Mouse (Mus musculus) heart, embryonic 10.5 days (tissue): ENCODE results near the gene Gpr142. TPM values are rescaled to one million over a fixed set of nuclear protein-coding genes. Genes with fewer than 3 reads are reported as not detected.

Experiments
- DNase-seq: peaks from one replicate; pipeline ENCODE4 v3.0.0-alpha.2; 2017; ENCODE audit warnings: low spot score
- H3K27ac ChIP-seq: fragments of 300-500 bp; sonication (generic); 2 replicates; pipeline ENCODE4 v1.5.1; 2016; ENCODE audit warnings: mild to moderate bottlenecking
- H3K27me3 ChIP-seq: fragments of 300-500 bp; sonication (generic); 2 replicates; pipeline ENCODE4 v1.6.1; 2016; ENCODE audit warnings: mild to moderate bottlenecking; ENCODE audit not compliant: poor library complexity, insufficient read depth, severe bottlenecking
- H3K36me3 ChIP-seq: fragments of 300-500 bp; sonication (generic); 2 replicates; pipeline ENCODE4 v1.6.1; 2016; ENCODE audit warnings: mild to moderate bottlenecking, moderate library complexity
- H3K4me1 ChIP-seq: fragments of 300-500 bp; sonication (generic); 2 replicates; pipeline ENCODE4 v1.6.1; 2016; ENCODE audit warnings: mild to moderate bottlenecking
- H3K4me3 ChIP-seq: fragments of 300-500 bp; sonication (generic); 2 replicates; pipeline ENCODE4 v1.5.1; 2016; ENCODE audit warnings: mild to moderate bottlenecking, moderate library complexity
- H3K9me3 ChIP-seq: fragments of 300-500 bp; sonication (generic); 2 replicates; pipeline ENCODE4 v1.6.1; 2016; ENCODE audit warnings: mild to moderate bottlenecking, moderate library complexity
- WGBS: fragments of 180-500 bp; shearing (Covaris S2); methylation state at CpG from one replicate; pipeline ENCODE4 v1.1.7; 2016; 5-methylcytosine and 5-hydroxymethylcytosine counted together
- polyA plus RNA-seq: library from polyadenylated mRNA; unstranded; fragments of >200 nt; fragmentation: Nextera tagmentation; extraction: Ambion mirVana; gene quantifications from 2 replicates; pipeline ENCODE4 v1.2.1, GENCODE M21; 2016

Gene Gpr142
- polyA plus RNA-seq, 1 experiment from 2014 or later: not detected

DNA sequence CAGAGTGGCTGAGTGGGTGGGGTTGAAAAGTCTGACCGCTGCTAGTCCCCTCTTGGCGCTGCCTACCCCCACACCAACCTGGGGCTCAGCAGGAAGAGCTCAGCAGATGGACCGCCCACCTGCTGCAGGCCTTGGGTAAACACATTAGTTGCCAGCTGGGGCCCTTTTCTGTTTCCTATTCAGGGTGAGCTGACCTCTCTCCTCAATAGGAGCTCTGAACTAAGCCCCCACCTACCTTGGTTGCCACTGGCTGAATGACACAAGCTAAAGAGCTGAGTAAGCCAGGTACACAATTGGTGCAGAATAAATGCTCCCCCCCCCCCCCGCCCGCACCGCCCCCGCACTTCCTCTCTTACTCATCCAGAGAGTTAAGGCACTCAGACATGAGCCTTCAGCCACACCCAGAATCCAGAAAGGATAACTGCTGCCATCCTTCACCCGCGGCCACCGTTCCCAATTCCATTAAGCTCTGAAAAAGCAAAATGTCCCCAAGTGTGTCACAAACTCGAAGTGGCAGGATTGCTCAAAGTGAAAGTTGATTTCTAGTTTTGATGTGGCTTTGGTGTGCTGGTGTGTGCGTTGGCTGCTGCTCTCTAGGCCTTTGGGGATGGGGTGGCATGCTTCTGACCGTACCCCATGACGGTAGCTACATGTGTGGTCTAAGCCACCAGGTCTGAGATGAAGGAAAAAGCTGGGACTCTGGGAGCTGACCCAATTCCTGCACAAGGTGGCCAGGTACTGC lies 9.1 kb downstream of the Gpr142 start:
- Histone ChIP-seq H3K27ac (peak overlapping the region; percentile 52; the same call in 1 of the 2 replicates), H3K9me3 (no peaks in the 10 kb centered on the region), H3K4me1 (peaks cover 23% of the 10 kb centered on the region), H3K36me3 (no peaks in the 10 kb centered on the region), H3K27me3 (0 out of 2 replicates have a peak, but pooled peaks cover 4% of the 10 kb centered on the region), H3K4me3 (no peak overlapping the region)
- no peak for DNase-seq
- 31% methylated on average over 14 of the region's 14 CpGs for WGBS

DNA sequence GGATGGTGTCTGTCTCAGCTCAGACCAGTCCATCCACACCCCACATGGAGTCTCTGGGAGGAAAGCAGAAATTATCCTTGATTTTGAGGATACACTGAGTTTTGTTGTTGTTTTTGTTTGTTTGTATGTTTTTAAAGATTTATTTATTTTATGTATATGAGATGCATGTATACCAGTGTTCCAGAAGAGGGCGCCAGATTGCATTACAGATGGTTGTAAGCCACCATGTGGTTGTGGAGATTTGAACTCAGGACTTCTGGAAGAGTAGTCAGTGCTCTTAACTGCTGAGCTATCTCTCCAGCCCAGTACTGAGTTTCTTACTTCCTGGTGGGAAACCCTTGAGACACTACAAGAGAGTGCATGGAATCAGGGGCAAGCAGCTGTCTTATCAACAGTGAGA lies 10.6 kb downstream of the Gpr142 start:
- no peak overlapping the region for H3K4me3 ChIP-seq
- H3K36me3 ChIP-seq: no peaks in the 10 kb centered on the region
- no peaks in the 10 kb centered on the region for H3K27me3 ChIP-seq
- DNase-seq: no peak
- no peaks in the 10 kb centered on the region for H3K9me3 ChIP-seq
- 79% methylated on average over 1 of the region's 1 CpGs for WGBS
- peaks cover 22% of the 10 kb centered on the region for H3K4me1 ChIP-seq
- H3K27ac ChIP-seq: no peak overlapping the region

DNA sequence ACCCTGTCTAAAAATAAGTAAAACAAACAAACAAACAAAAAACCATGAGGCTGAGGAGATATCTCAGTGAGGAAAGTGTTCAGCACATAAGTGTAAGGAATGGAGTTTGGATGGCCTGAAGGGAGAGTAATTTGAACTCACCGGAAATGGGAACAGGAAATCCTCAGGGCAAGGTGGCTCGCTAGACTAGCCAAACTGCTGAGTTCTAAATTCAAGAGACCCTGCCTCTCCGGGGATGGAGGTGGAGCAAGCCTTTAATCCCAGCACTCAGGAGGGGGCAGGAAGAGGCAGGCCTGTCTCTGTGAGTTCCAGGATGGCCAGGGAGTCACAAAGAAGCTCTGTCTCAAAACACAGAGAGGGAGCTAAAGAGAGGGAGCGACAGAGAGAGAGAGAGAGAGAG lies 11.6 kb downstream of the Gpr142 start:
- Histone ChIP-seq H3K27me3 (no peaks in the 10 kb centered on the region), H3K36me3 (no peaks in the 10 kb centered on the region), H3K4me1 (peaks cover 32% of the 10 kb centered on the region), H3K4me3 (no peak overlapping the region), H3K9me3 (no peaks in the 10 kb centered on the region), H3K27ac (peak overlapping the region; percentile 39; the same call in 1 of the 2 replicates)
- 21% methylated on average over 4 of the region's 4 CpGs for WGBS
- DNase-seq: no peak

DNA sequence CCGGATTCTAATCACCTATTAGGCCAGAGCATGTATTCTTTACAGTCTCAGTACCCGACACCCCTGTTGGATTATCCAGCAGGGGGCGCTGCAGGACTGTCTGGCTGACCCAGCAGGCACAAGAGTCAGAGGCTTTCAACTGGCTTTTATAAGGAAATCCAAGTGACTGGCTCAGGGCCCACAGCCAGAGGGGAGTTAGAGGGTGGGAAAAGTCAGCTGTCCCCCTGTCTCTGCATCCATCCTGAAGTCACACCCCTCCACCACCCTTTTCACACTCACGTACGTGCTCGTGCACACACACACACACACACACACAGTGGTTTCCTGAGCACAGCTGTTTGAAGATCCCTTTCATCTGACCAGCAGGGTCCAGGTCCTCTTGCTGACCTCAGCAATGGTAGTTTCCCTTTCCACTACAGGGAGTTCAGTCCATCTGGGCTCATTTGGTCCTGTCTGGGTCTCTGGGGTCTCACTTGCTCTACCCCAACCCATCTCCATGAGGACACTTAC lies 14.1 kb downstream of the Gpr142 start:
- Histone ChIP-seq H3K27ac (peak overlapping the region; percentile 70), H3K9me3 (no peaks in the 10 kb centered on the region), H3K4me3 (no peak overlapping the region), H3K4me1 (peaks cover 29% of the 10 kb centered on the region), H3K27me3 (no peaks in the 10 kb centered on the region), H3K36me3 (no peaks in the 10 kb centered on the region)
- 14% methylated on average over 6 of the region's 6 CpGs for WGBS
- peak; percentile 93 for DNase-seq

DNA sequence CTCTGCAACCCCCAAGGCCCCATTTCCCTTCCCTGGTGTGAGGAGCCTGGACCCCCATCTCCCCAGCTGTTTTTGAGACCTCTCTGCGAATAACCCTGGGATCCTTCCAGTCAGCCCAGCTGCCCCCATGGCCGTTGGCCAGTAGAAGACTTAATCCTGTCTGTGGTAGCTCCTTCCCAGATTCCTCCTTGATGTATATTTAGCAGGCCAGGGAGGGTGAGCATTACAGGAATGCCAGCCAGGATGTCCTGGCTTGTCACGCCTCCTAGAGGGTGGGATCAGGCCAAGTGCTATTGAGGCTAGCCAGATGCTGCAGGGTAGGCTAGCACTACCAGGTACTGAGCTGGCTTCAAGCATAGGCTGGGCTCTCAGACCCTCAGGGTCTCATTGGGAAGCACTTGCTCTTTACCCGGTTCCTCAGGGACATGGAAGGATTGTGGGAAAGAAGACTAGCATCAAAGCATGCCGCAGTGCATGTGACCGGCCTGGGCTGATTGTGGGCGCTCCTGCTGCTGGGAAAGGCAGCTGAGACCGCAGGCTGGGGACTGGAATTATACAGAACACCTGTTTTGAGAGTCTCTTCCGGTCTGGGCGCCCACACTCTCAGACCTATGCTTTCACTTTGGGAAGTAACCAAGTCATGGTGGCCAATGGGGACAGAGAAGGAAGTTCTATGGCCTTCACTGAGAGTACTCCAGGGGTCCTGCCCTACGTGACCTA lies 16.3 kb downstream of the Gpr142 start:
- WGBS: 51% methylated on average over 11 of the region's 11 CpGs
- H3K4me3 ChIP-seq: no peak overlapping the region
- H3K4me1 ChIP-seq: peaks cover 34% of the 10 kb centered on the region
- no peaks in the 10 kb centered on the region for H3K27me3 ChIP-seq
- H3K27ac ChIP-seq: peak overlapping the region; percentile 79
- DNase-seq: peak; percentile 90
- H3K9me3 ChIP-seq: no peaks in the 10 kb centered on the region
- no peaks in the 10 kb centered on the region for H3K36me3 ChIP-seq

DNA sequence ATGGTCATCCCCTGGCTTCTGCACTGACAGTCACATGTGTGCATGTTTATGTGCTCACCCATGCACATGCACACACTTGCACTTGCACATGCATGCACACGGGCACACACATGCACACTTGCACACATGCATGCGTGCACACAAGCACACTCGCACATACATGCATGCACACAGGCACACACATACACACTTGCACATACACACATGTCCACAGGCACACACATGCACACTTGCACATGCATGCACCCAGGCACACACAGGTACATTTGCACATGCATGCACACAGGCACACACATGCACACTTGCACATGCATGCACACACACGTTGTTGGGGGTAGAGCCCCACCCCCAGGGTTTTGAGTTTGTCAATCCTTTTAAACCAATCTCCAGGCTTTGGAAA lies 18.2 kb downstream of the Gpr142 start:
- no peak overlapping the region for H3K4me3 ChIP-seq
- peaks cover 36% of the 10 kb centered on the region for H3K4me1 ChIP-seq
- H3K27me3 ChIP-seq: no peaks in the 10 kb centered on the region

DNA sequence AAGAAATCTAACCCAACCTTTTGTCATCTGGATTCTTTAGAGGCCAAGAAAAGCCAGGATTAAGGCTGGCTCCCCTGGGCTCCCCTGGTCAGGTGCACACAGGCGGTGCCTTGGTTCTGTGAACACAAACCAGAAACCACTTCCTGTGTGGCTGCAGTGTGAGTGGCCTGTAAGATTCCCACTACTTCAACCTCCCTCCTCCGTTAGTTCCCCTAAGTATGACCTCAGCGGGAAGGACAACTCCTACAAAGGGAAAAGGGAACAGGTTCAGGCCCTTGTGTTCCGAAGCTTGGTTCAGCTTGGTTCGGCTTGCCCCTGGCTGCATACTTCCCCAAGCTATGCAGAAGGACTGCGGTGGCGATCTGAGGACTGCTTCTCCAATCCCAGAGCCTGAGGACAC lies 19.5 kb downstream of the Gpr142 start:
- peaks cover 38% of the 10 kb centered on the region for H3K4me1 ChIP-seq

More for the DNA sequence above, 18.2 kb downstream of the Gpr142 start:
- H3K27ac ChIP-seq: no peak overlapping the region
- no peak for DNase-seq
- no peaks in the 10 kb centered on the region for H3K9me3 ChIP-seq
- H3K36me3 ChIP-seq: no peaks in the 10 kb centered on the region
- 85% methylated on average over 4 of the region's 4 CpGs for WGBS

DNA sequence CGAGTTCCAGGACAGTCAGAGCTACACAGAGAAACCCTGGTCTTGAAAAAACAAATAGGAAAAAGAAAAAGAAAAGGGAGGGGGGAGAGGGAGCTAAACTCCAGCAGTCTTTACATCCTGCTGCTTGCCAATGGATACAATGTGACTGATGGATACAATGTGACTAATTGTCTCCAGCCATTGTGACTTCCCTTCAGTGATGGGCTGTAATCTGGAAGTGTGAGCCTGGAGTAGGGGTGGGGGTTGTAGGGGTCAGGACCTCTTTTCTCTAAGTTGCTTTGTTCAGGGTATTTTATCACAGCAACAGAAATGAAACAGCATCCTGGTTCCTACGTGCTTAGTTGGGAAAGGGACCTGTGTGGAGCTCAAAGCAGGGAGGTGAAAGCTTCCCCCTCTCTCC lies 20.4 kb downstream of the Gpr142 start:
- DNase-seq: no peak
- peak overlapping the region; percentile 71; the same call in 1 of the 2 replicates for H3K27ac ChIP-seq
- H3K9me3 ChIP-seq: no peaks in the 10 kb centered on the region
- no peak overlapping the region for H3K4me3 ChIP-seq
- H3K27me3 ChIP-seq: peaks cover 3% of the 10 kb centered on the region; the same call in 1 of the 2 replicates
- H3K4me1 ChIP-seq: peaks cover 48% of the 10 kb centered on the region
- 50% methylated on average over 2 of the region's 2 CpGs for WGBS
- no peaks in the 10 kb centered on the region for H3K36me3 ChIP-seq

More for the DNA sequence above, 19.5 kb downstream of the Gpr142 start:
- no peaks in the 10 kb centered on the region for H3K27me3 ChIP-seq
- WGBS: 89% methylated on average over 7 of the region's 7 CpGs
- DNase-seq: no peak
- H3K36me3 ChIP-seq: no peaks in the 10 kb centered on the region
- no peak overlapping the region for H3K4me3 ChIP-seq
- peak overlapping the region; percentile 13; the same call in 1 of the 2 replicates for H3K27ac ChIP-seq
- H3K9me3 ChIP-seq: no peaks in the 10 kb centered on the region

DNA sequence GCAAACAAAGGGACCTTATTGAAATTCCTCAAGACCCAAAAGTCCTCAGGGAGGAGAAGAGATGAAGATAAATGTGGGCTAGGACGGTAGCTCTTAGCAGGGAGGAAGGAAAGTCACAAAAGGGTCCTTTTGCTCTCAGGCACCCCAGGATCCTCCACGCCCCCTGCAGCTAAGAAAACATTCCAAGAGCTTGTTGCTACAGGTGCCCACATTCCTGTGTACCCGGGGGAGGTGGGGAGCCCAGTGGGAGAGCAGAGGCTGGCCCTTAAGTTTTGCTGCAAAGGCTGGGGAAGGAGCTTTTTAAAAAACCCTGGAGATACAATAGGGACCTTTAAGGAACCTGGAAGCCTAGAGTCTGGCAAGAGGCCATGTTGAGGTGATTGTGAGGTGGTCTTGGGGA lies 21.7 kb downstream of the Gpr142 start:
- DNase-seq: no peak
- Histone ChIP-seq H3K27me3 (peaks cover 5% of the 10 kb centered on the region; the same call in 1 of the 2 replicates), H3K9me3 (no peaks in the 10 kb centered on the region), H3K4me1 (peaks cover 37% of the 10 kb centered on the region), H3K27ac (no peak overlapping the region), H3K4me3 (no peak overlapping the region), H3K36me3 (no peaks in the 10 kb centered on the region)
- 37% methylated on average over 3 of the region's 3 CpGs for WGBS

DNA sequence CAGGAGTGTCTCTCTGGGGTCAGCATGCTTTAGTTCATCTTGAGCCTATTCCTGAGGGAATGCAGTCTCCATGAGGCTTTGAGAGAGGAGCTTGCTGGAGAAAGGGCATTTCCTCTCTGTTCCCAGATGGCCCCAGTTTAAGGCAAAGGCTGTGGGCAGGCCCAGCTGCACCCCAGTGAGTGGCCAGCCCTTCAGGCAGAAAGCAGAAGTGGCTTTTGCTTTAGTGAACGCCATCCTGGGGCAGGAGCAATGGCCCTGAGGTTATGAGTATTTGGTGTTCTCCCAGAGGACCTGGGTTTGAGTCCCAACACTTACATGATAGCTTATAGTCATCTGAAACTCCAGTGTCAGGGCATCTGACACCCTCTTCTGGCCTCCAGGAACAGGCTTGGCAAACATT lies 22.6 kb downstream of the Gpr142 start:
- Histone ChIP-seq H3K4me1 (peaks cover 33% of the 10 kb centered on the region), H3K27ac (0 out of 2 replicates have a peak overlapping the region, but pooled peaks have one; percentile 44)
- WGBS: 71% methylated on average over 1 of the region's 1 CpGs

DNA sequence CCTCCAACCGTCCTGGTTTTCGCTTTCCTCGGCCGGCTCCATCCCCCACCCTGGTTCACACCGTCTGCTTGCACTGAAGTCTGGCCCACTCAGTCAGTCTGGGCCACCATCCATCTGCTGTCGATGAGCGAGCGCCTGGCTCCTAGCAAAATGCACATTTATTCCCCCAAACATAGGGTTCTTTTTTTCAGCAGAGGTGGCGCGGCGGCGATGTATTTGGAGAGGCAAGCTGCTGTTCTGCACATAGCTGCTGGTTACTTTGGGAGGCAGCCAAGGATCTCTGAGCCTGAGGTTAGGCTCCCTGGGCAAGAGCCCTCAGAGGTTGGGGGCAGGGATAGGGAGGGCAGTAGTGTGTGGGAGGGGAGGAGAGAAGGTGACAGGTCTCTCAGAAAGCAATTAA lies 24.0 kb downstream of the Gpr142 start:
- peaks cover 41% of the 10 kb centered on the region for H3K4me1 ChIP-seq
- peak overlapping the region; percentile 71 for H3K27ac ChIP-seq
- H3K36me3 ChIP-seq: no peaks in the 10 kb centered on the region
- H3K4me3 ChIP-seq: no peak overlapping the region
- no peaks in the 10 kb centered on the region for H3K9me3 ChIP-seq
- DNase-seq: no peak
- peaks cover 5% of the 10 kb centered on the region; the same call in 1 of the 2 replicates for H3K27me3 ChIP-seq
- 58% methylated on average over 12 of the region's 12 CpGs for WGBS

More for the DNA sequence above, 22.6 kb downstream of the Gpr142 start:
- Histone ChIP-seq H3K36me3 (no peaks in the 10 kb centered on the region), H3K9me3 (no peaks in the 10 kb centered on the region), H3K27me3 (peaks cover 5% of the 10 kb centered on the region; the same call in 1 of the 2 replicates), H3K4me3 (no peak overlapping the region)
- no peak for DNase-seq

DNA sequence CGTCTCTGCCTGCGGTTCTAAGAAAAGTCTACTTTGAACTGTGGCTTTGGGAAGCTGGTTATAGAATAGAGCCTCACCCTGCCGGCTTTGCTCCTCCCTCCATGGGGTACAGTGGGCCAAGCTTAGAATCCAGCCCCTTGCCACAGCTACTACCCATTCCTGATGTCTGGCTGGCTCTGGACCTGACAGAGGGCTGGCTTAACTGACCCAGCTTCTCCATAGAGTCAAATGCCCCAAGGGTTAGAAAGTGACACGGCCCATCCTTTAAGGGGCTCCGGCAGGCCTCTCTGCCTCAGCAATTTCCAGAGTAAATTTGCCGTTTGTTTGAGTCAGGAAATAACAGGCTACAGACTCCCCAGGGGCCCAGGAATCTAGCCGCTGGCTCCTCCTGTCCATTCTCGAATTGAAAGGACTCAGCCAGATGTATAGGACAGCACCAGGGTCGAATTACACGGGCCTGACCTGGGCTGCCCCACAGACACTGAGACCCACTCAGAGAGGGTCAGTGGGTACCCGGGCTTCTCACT lies 24.5 kb downstream of the Gpr142 start:
- peaks cover 5% of the 10 kb centered on the region; the same call in 1 of the 2 replicates for H3K27me3 ChIP-seq
- H3K27ac ChIP-seq: peak overlapping the region; percentile 71
- no peak for DNase-seq
- no peaks in the 10 kb centered on the region for H3K36me3 ChIP-seq
- no peak overlapping the region for H3K4me3 ChIP-seq
- H3K4me1 ChIP-seq: peaks cover 41% of the 10 kb centered on the region
- no peaks in the 10 kb centered on the region for H3K9me3 ChIP-seq
- 7% methylated on average over 11 of the region's 11 CpGs for WGBS

DNA sequence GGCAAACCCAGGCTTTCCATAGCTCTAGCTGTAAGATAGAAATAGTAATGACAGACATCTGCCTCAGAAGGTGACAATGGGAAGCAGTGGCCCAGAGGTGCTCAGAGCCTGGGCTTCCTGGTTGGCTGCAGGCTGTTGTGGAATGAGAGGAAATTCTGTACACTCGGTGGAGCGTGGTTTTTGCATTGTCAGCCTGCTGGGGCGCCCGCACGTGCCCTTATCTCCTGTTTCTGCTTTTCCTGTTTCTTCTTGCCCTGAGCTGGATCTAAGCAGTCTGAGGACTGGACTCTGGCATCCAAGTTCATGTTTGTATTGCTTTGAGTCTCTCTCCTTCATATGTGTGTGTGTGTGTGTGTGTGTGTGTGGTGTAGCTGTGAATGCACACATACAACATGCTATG lies 28.0 kb downstream of the Gpr142 start:
- DNase-seq: no peak
- Histone ChIP-seq H3K27me3 (peaks cover 5% of the 10 kb centered on the region; the same call in 1 of the 2 replicates), H3K4me1 (peaks cover 51% of the 10 kb centered on the region), H3K36me3 (no peaks in the 10 kb centered on the region), H3K27ac (peak overlapping the region; percentile 82), H3K9me3 (no peaks in the 10 kb centered on the region), H3K4me3 (no peak overlapping the region)
- 25% methylated on average over 5 of the region's 5 CpGs for WGBS
